Mouse (Mus musculus): ENCODE measurements around the gene Wnt3a. TPM values are rescaled to one million over a fixed set of nuclear protein-coding genes. Genes with fewer than 3 reads are reported as not detected.

Wnt3a gene
- polyA plus RNA-seq, 1 experiment: not detected

DNA sequence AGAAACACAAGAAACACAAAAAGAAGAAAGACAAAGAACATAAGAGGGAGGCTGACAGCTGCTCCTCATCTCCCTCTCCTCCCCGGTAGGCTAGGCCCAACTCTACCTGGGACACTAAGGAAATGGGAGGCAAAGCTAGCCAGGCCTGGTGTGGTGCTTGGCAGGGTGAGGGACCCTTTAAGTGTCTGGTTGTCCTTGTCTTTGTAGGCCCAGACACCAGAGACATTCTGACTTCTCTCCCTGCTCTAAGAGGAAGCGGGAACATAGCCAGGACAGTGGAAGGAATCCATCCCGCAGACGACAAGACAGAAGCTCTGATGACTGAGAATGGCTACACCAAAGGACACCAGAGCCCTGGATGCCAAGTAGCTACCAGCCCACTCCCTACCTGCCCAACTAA is 80.5 kb downstream of the Wnt3a start:
- Histone ChIP-seq H3K79me2 (ENCODE audit: control insufficient read depth, insufficient read depth) (peaks cover 67% of the 10 kb centered on the region), H3K36me3 (ENCODE audit: control insufficient read depth, insufficient read depth) (peaks cover 68% of the 10 kb centered on the region), H3K27me3 (ENCODE audit: control insufficient read depth, insufficient read depth, insufficient read length) (no peaks in the 10 kb centered on the region), H3K79me3 (ENCODE audit: low read depth) (peaks cover 30% of the 10 kb centered on the region), H3K4me3 (ENCODE audit: insufficient read depth, poor library complexity, severe bottlenecking) (no peak overlapping the region), H3ac (ENCODE audit: control insufficient read depth, insufficient read length, low read depth) (no peak overlapping the region)
- no peak for TF ChIP-seq MYOD1 (IDR thresholded peaks at IDR 0.05; ENCODE audit: control insufficient read depth, insufficient read length, low read depth)
- TF ChIP-seq MAX (IDR thresholded peaks at IDR 0.05): no peak
- no peak for TF ChIP-seq CEBPB (IDR thresholded peaks at IDR 0.05; ENCODE audit: low read depth)
- TF ChIP-seq FOSL1 (IDR thresholded peaks at IDR 0.05; ENCODE audit: insufficient read depth, low read length, poor library complexity, severe bottlenecking): no peak
- TF ChIP-seq CTCF (IDR thresholded peaks at IDR 0.05; ENCODE audit: control insufficient read depth, insufficient read depth, insufficient read length): no peak
- no peak for TF ChIP-seq MYOG (IDR thresholded peaks at IDR 0.05; ENCODE audit: control insufficient read depth, extremely low read depth, insufficient read length)
- no peak for TF ChIP-seq USF1 (IDR thresholded peaks at IDR 0.05; ENCODE audit: low read depth)

- Histone ChIP-seq H3K79me2 (ENCODE audit: control insufficient read depth, insufficient read depth) (peaks cover 63% of the 10 kb centered on the region), H3K36me3 (ENCODE audit: control insufficient read depth, insufficient read depth) (peaks cover 67% of the 10 kb centered on the region), H3ac (ENCODE audit: control insufficient read depth, insufficient read length, low read depth) (no peak overlapping the region), H3K27me3 (ENCODE audit: control insufficient read depth, insufficient read depth, insufficient read length) (no peaks in the 10 kb centered on the region), H3K79me3 (ENCODE audit: low read depth) (peaks cover 26% of the 10 kb centered on the region), H3K4me3 (ENCODE audit: insufficient read depth, poor library complexity, severe bottlenecking) (no peak overlapping the region)
- no peak for TF ChIP-seq FOSL1 (IDR thresholded peaks at IDR 0.05; ENCODE audit: insufficient read depth, low read length, poor library complexity, severe bottlenecking)
- no peak for TF ChIP-seq MAX (IDR thresholded peaks at IDR 0.05)
Observed at GRCm38 (mm10) chr11:59209580-59209979, 81.0 kb downstream of the Wnt3a start.

DNA sequence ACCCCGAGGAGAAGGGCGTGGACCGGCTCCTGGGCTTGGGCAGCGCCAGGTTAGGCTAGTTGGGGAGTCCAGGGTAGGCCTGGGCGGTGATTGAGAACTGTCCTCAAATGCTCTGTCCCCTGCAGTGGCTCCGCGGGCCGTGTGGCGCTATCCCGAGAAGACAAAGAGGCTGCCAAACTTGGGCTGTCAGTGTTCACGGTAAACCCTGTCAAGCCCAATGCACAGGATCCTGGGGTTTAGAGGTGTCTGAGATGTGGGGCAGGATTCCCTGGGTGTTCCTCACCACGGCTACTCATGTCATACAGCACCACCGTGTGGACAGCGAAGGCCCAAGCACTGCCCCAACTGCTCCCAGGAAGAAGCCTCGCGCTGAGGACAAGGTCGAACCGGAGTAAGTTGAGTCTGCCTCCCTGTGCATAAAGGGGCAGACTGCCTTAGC is 81.5 kb downstream of the Wnt3a start:
- Histone ChIP-seq H3K79me3 (ENCODE audit: low read depth) (peaks cover 20% of the 10 kb centered on the region), H3K79me2 (ENCODE audit: control insufficient read depth, insufficient read depth) (peaks cover 57% of the 10 kb centered on the region), H3K36me3 (ENCODE audit: control insufficient read depth, insufficient read depth) (peaks cover 64% of the 10 kb centered on the region), H3K4me3 (ENCODE audit: insufficient read depth, poor library complexity, severe bottlenecking) (peak overlapping the region; percentile 80), H3ac (ENCODE audit: control insufficient read depth, insufficient read length, low read depth) (peak overlapping the region; percentile 9), H3K27me3 (ENCODE audit: control insufficient read depth, insufficient read depth, insufficient read length) (no peaks in the 10 kb centered on the region)
- TF ChIP-seq CTCF (IDR thresholded peaks at IDR 0.05; ENCODE audit: control insufficient read depth, insufficient read depth, insufficient read length) (peak; percentile 81), CEBPB (IDR thresholded peaks at IDR 0.05; ENCODE audit: low read depth) (no peak)

GRCm38 (mm10) chr11:59208153-59208831 is 82.3 kb downstream of the Wnt3a start, which contains the start of gene 2310033P09Rik:
2310033P09Rik (plus strand) TSS chr11:59208321.
- Histone ChIP-seq H3K79me2 (ENCODE audit: control insufficient read depth, insufficient read depth) (peaks cover 50% of the 10 kb centered on the region), H3ac (ENCODE audit: control insufficient read depth, insufficient read length, low read depth) (peak within 1 kb of the TSS; percentile 67), H3K27me3 (ENCODE audit: control insufficient read depth, insufficient read depth, insufficient read length) (no peaks in the 10 kb centered on the region), H3K79me3 (ENCODE audit: low read depth) (peaks cover 13% of the 10 kb centered on the region), H3K36me3 (ENCODE audit: control insufficient read depth, insufficient read depth) (peaks cover 56% of the 10 kb centered on the region), H3K4me3 (ENCODE audit: insufficient read depth, poor library complexity, severe bottlenecking) (peak within 1 kb of the TSS; percentile 80)
- TF ChIP-seq CEBPB (IDR thresholded peaks at IDR 0.05; ENCODE audit: low read depth): no peak
- peak; percentile 12 for TF ChIP-seq MAX (IDR thresholded peaks at IDR 0.05)
- no peak for TF ChIP-seq CTCF (IDR thresholded peaks at IDR 0.05; ENCODE audit: control insufficient read depth, insufficient read depth, insufficient read length)

DNA sequence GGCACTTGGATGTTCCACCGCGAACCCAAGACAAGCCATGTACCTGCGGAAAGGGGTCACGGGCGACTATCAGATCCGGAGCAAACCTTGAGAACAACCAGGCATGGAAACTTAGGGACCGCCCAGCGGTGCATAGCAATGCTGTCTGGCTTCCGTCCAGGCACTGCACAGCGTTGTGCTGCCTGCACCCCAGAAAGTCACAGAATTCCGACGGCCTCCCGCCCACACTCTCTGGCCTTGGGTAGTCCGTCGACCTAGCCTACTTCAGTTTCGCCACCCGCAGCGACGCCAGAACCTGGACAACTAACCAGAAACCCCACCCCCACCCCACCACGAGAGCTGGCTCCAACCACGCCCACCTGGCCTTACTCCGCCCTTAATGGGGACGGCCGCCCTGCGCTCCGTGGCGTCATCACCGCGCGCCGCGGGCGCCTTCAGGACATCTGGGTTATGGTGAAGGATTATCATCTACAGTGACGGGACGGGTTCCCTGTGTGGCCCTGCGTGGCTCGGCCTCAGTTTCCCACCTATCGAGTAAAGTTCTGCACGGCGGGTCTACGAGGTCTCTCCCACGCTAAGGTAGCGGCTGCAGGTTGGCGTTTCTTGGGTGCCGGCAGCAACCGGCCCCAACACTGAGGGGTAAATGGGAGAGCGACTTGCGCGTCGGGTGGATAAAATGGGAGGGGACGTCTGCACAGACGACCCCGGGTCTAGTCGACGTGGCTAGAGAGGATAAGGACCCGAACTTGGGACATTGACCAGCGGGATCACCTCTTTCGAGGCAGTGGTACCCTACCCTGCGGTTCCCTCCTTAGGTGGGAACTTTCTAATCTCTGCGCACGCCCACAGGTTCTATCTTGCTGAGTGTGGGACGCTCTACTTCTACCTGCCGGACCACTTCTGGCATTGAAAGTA is 88.2 kb downstream of the Wnt3a start, which contains the start of gene Mrpl55:
Gene Mrpl55 (plus strand): TSS at position 406 of the 915 bp plus-strand sequence.
- H3K79me3 ChIP-seq (ENCODE audit: low read depth): peaks cover 4% of the 10 kb centered on the region
- TF ChIP-seq CEBPB (IDR thresholded peaks at IDR 0.05; ENCODE audit: low read depth) (no peak), MYOD1 (IDR thresholded peaks at IDR 0.05; ENCODE audit: control insufficient read depth, insufficient read length, low read depth) (no peak)
- peak within 1 kb of the TSS; percentile 83 for H3ac ChIP-seq (ENCODE audit: control insufficient read depth, insufficient read length, low read depth)
- peak within 1 kb of the TSS; percentile 59 for H3K4me3 ChIP-seq (ENCODE audit: insufficient read depth, poor library complexity, severe bottlenecking)
- H3K36me3 ChIP-seq (ENCODE audit: control insufficient read depth, insufficient read depth): peaks cover 20% of the 10 kb centered on the region
- peaks cover 8% of the 10 kb centered on the region for H3K79me2 ChIP-seq (ENCODE audit: control insufficient read depth, insufficient read depth)
- H3K27me3 ChIP-seq (ENCODE audit: control insufficient read depth, insufficient read depth, insufficient read length): no peaks in the 10 kb centered on the region

All from C2C12 (cell line).